Mouse (Mus musculus): ENCODE data around the gene Fbxo6.
"Not testable (repeated sequence)": the region's sequence is repeated elsewhere in the genome, so short reads cannot be mapped to it uniquely, and the experiment has no call there.

Fbxo6 gene

GRCm38 (mm10) chr4:148121982-148122693, 29.8 kb downstream of the Fbxo6 start:
- DNase-seq, result no peak

GRCm38 (mm10) chr4:148121362-148121761, 30.6 kb downstream of the Fbxo6 start:
- DNase-seq, result no peak

GRCm38 (mm10) chr4:148120555-148120954, 31.4 kb downstream of the Fbxo6 start:
- no peak for DNase-seq

DNA sequence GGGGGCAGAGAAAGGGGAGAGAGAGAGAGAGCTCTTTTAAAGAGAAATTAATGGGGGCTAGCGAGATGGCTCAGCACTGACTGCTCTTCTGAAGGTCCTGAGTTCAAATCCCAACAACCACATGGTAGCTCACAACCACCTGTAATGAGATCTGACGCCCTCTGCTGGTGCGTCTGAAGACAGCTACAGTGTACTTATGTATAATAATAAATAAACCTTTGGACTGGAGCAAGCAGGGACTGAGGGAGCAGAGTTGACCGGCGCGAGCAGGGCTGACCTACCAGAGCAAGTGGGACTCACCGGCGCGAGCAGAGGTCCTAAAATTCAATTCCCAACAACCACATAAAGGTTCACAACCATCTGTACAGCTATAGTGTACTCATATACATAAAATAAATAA, 32.4 kb downstream of the Fbxo6 start:
- not testable (repeated sequence) for DNase-seq

GRCm38 (mm10) chr4:148117392-148117791, 34.5 kb downstream of the Fbxo6 start:
- no peak for DNase-seq

DNA sequence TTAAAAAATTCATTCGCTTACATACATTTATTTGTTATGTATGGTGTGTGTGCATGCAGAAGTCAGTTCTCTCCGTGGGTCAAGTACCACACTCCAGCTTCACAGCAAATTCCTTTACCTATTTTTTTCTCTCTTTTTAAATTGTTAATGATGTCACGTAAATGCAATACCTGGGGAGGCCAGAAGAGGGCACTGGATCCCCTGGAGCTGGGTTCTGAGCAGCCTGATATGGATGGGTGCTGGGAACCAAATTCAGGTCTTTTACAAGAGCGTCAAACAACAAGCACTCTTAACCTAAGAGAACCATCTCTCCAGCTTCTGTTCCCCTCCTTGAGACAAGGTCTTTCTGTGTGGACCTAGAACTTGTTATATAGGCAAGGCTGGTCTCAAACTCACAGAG, 35.3 kb downstream of the Fbxo6 start:
- no peak for DNase-seq

DNA sequence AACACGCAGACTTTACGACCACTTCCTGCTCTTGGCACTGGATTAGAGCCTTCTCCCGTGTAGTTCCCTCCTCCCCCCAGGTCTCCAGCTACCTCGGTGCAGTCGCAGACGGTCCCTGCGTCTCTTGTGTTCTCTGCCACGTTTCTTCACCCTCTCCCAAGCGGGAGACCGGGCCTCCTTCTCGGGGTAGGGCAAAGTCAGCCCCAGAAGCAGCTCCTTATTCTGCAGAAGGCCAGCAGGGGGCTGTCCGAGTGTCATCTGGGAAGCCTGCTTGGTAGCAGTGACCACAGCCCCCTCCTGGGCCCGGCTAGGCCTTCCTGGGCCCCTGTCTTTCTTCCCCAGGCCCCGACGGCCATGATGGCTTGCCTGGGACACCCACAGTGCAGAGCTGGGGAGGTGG, 36.5 kb downstream of the Fbxo6 start:
- DNase-seq, result peak; percentile 44 to 54

DNA sequence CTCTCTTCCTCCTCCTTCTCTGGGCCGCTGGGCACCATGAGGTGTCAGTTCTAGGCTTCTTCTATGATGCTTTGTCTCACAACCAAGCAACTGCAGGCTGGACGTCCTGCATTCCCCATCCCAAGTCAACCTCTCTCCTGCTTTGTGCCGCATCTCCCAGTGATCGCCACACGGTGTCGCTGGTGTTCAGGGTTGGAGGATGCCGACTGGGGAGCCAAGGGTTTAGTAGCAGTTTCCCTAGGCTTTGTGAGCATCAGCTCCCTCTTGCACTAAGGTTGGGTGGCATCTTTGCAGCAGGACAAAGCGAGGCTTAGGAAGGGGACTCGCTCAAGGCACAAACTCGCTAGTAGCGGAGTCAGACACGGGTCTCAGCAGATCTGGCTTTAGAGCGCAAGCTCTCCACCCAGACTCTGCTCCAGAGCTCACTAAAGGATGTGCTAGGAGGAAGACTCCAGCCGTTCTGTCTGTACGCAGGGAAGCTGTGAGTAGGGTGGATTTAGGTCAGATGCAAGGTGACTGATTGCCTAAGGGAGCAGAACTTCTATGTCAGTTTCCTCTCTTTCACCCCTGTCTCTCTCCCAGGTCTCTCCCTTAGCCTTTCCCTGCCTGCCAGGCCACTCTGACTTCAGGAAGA, 37.1 kb downstream of the Fbxo6 start:
- peak; percentile 76 to 89 for DNase-seq

DNA sequence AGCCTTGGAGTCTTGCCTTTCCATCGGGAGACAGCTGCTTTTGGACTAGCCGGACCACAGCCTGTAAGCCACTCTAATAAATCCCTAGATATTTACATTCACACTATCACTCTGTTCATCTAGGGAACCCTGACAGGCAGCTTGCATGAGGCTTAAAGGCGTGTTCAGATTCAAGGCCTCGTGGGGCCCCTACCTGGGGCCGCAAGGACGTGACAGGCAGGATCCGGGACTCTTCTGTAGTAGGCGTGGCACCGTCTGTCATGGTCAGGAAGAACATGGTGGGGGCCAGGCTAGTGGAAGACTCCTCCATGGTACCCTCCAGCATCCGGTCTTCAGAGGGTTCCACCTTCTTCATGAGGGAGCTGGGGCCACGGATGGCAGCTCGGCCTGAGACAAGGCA, 39.4 kb downstream of the Fbxo6 start:
- DNase-seq, result no peak

GRCm38 (mm10) chr4:148109215-148109614, 42.7 kb downstream of the Fbxo6 start:
- DNase-seq, result no peak

DNA sequence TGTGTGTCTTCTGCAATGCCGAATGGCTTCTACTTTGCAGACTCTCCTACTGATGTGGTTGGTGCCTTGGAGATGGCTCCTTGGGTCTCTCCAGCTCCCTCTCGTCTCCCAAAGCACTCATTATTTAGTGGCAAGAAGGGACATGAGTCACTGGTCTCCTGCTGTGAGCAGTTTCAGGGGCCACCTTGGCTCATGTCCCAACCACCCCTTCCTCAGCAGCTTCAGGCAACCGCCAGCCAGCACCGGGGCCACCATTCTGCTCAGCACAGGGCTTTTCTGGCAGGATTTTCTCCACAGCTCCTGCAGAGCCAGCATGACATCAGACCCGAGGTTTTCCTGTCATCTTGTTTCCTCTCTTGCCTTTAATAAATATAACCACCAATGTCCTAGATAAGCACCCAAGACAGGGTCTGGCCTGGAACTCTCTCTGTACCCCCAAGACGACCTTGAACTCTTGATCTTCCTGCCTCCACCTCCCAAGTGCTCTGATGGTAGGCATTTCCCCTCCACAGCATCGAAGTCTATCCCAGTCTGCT, 43.3 kb downstream of the Fbxo6 start:
- DNase-seq, result no peak

GRCm38 (mm10) chr4:148107621-148108291, 44.2 kb downstream of the Fbxo6 start:
- peak; percentile 22 to 62 for DNase-seq

DNA sequence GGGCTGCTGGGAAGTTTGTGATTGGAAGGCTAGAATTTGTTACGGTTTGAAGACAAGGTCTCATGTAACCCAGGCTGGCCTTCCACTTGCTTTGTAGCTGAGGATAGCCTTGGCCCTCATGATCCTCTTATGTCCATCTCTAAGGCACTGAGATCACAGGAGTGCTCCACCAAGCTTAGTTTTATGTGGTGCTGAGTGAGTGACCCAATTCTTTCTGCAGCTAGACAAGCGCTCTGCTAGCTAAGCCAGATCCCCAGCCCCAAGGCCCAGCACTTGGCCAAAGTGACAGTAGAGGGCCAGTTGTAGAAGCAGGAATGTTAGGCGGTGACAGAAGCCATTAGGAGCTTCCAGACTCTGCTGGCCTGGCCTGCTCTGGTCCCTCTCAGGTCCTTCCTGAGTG, 47.8 kb downstream of the Fbxo6 start:
- DNase-seq, result no peak

GRCm38 (mm10) chr4:148101801-148102527, 50.0 kb downstream of the Fbxo6 start:
- DNase-seq, result peak; percentile 59 to 67

- no peak for DNase-seq
These were observed 53.3 kb downstream of the Fbxo6 start for GRCm38 (mm10) chr4:148098666-148099065.

- DNase-seq, result no peak
These were observed 54.0 kb downstream of the Fbxo6 start for GRCm38 (mm10) chr4:148097936-148098335.
